Mouse (Mus musculus) hindbrain, embryonic 13.5 days (tissue): ENCODE measurements at regions not wholly inside any gene's neighbourhood (a gene's known extent, or its start where the extent isn't known, plus 50 kb on each side); places are given as distances from the start of the nearest gene placed in this dataset.

Experiments
- ATAC-seq: fragments of 200-750 bp; cut with Nextera tagmentation; 2 replicates; pipeline ENCODE4 v1.8.0; 2017; ENCODE audit warnings: moderate TSS enrichment; ENCODE audit not compliant: low FRiP score
- H3K27ac ChIP-seq: fragments of 300-500 bp; sonication (generic); 2 replicates; pipeline ENCODE4 v1.5.1; 2015; ENCODE audit warnings: inconsistent platforms, mild to moderate bottlenecking, moderate library complexity
- H3K27me3 ChIP-seq: fragments of 300-500 bp; sonication (generic); 2 replicates; pipeline ENCODE4 v1.6.1; 2015; ENCODE audit warnings: mild to moderate bottlenecking, inconsistent platforms
- H3K36me3 ChIP-seq: fragments of 300-500 bp; sonication (generic); 2 replicates; pipeline ENCODE4 v1.6.1; 2015; ENCODE audit warnings: mild to moderate bottlenecking, inconsistent platforms
- H3K4me1 ChIP-seq: fragments of 300-500 bp; sonication (generic); replicated peaks from 2 replicates; pipeline ENCODE4 v1.6.1; 2015; ENCODE audit warnings: inconsistent platforms
- H3K4me2 ChIP-seq: fragments of 300-500 bp; sonication (generic); 2 replicates; pipeline ENCODE4 v1.6.1; 2015; ENCODE audit warnings: inconsistent platforms, mild to moderate bottlenecking, moderate library complexity
- H3K4me3 ChIP-seq: fragments of 300-500 bp; sonication (generic); 2 replicates; pipeline ENCODE4 v1.5.1; 2015; ENCODE audit warnings: mild to moderate bottlenecking, inconsistent platforms
- H3K9ac ChIP-seq: fragments of 300-500 bp; sonication (generic); 2 replicates; pipeline ENCODE4 v1.6.1; 2015; ENCODE audit warnings: mild to moderate bottlenecking, inconsistent platforms
- H3K9me3 ChIP-seq: fragments of 300-500 bp; sonication (generic); 2 replicates; pipeline ENCODE4 v1.6.1; 2016; ENCODE audit warnings: inconsistent platforms
- WGBS: fragments of 180-500 bp; shearing (Covaris S2); methylation state at CpG from one replicate; pipeline ENCODE4 v1.1.7; 2015; 5-methylcytosine and 5-hydroxymethylcytosine counted together

GRCm38 (mm10) chr1:89402513-89403210 is 51.9 kb upstream of the Agap1 start:
- Histone ChIP-seq H3K27me3 (0 out of 2 replicates have a peak, but pooled peaks cover 9% of the 10 kb centered on the region), H3K4me1 (peaks cover 12% of the 10 kb centered on the region), H3K4me3 (no peak overlapping the region), H3K9me3 (peaks cover 10% of the 10 kb centered on the region; the same call in 1 of the 2 replicates), H3K9ac (no peak overlapping the region), H3K4me2 (no peak overlapping the region), H3K27ac (no peak overlapping the region), H3K36me3 (no peaks in the 10 kb centered on the region)
- ATAC-seq = no peak
- WGBS = 79% methylated on average over 5 of the region's 5 CpGs

- no peak overlapping the region for H3K27ac ChIP-seq
- no peak for ATAC-seq
- no peak overlapping the region for H3K9ac ChIP-seq
- no peak overlapping the region for H3K4me3 ChIP-seq
- H3K36me3 ChIP-seq = no peaks in the 10 kb centered on the region
- H3K9me3 ChIP-seq = peaks cover 10% of the 10 kb centered on the region; the same call in 1 of the 2 replicates
- 76% methylated on average over 7 of the region's 7 CpGs for WGBS
- H3K4me2 ChIP-seq = no peak overlapping the region
- H3K4me1 ChIP-seq = peaks cover 12% of the 10 kb centered on the region
- H3K27me3 ChIP-seq = 0 out of 2 replicates have a peak, but pooled peaks cover 9% of the 10 kb centered on the region
Observed at GRCm38 (mm10) chr1:89403551-89404050, 51.0 kb upstream of the Agap1 start.
